Mouse (Mus musculus): ENCODE measurements around the gene Tppp.
"Not testable (repeated sequence)": the region's sequence is repeated elsewhere in the genome, so short reads cannot be mapped to it uniquely, and the experiment has no call there.

Gene Tppp

GRCm38 (mm10) chr13:74008948-74009718 lies at the start of gene Tppp:
Gene Tppp, plus strand, starts transcription at chr13:74009407.
- peak; percentile 77 to 85 for DNase-seq (ENCODE audit: low read depth in 2 of 2, low spot score in 2 of 2)

- DNase-seq (ENCODE audit: low read depth in 2 of 2, low spot score in 2 of 2) = no peak
Measured at GRCm38 (mm10) chr13:73960117-73960652, 49.0 kb upstream of the Tppp start.

- no peak for DNase-seq (ENCODE audit: low read depth in 2 of 2, low spot score in 2 of 2)
Measured at GRCm38 (mm10) chr13:73961177-73961576, 48.0 kb upstream of the Tppp start.

- no peak for DNase-seq (ENCODE audit: low read depth in 2 of 2, low spot score in 2 of 2)
Measured at GRCm38 (mm10) chr13:73963551-73963950, 45.7 kb upstream of the Tppp start, which contains the start of gene Zdhhc11. Gene Zdhhc11, plus strand, starts transcription at chr13:73963851.

DNA sequence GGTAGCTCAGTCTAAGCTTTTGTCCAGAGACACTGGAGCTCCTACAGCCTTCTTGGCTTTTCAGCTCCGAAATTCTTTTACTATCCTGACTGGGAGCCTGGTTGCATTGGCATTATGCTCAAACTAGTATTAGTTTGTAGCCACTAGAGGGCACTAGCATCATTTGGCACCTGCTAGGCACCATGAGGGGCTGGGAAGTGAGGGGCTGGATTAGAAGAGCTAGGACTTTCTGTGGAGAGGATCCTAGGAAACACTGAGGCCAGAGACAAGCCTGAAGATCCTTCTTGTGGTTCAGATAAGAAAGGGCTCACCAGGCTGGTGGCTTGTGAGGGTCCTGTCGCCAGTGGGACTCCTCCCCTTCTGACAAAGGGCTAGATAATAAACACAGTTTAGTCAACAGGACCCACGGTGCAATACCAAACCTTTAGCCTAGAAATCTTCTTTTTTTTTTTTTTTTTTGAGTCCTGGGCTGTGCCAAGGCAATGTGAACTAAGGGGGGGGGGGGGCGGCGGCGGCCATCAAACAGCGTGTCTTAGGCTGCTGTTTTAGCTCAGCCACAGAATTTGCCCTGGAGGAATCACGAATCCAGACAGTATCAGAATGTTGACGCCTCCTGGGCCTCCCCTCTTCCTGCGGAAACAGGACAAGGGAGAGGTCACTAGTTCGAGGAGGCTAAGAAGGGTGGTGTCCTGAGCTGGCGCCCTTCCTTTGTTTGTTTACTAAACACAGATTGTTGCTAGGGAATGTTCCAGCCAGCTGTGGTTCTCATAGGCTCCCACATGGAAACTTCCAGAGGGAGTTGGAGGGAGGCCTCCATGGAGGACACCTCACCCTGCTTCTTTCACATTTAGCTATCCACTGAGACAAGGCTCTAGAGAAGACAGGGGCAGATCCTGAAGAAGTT lies 38.4 kb upstream of the Tppp start:
- DNase-seq (ENCODE audit: low read depth in 2 of 2, low spot score in 2 of 2) = peak; percentile 10 to 45

- no peak for DNase-seq (ENCODE audit: low read depth in 2 of 2, low spot score in 2 of 2)
Measured at GRCm38 (mm10) chr13:73974523-73974922, 34.7 kb upstream of the Tppp start.

DNA sequence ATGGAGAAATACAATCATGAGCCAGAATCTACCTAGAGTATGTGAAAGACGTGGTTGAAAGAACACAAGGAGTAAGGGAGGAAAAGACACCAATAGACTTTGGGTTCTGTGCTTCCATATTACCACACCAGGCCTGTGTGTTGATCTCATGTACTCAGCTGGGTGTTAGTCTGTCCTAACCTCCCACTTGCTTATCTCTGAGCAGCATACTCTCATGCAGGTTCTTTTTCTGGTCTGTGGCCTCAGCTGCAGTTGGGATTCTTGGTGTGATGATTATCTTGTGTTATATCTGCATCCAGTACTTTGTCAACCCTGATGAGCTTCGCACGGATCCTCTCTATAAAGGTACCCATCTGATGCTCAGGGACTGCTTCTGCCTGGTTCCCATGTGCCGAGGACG lies 32.3 kb upstream of the Tppp start:
- no peak for DNase-seq (ENCODE audit: low read depth in 2 of 2, low spot score in 2 of 2)

DNA sequence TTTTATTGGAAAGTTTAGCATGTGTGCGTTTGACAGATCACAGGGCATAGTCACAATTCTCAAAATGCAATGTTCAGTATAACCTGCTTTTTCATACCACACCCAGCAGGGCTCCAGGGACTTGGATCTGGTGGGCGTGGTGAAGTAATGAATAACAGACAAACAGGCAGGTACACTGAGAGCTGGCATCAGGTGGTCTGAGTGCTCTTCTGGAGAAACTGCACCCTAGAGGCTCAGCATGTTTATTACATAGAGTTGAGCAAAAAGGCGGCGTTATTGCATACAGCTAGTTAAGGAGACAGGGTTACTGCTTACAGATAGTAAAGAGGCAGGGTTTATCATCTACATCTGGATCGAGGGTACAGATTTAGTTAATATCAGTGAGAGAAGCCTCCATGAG lies 18.9 kb upstream of the Tppp start:
- DNase-seq (ENCODE audit: low read depth in 2 of 2, low spot score in 2 of 2) = no peak

DNA sequence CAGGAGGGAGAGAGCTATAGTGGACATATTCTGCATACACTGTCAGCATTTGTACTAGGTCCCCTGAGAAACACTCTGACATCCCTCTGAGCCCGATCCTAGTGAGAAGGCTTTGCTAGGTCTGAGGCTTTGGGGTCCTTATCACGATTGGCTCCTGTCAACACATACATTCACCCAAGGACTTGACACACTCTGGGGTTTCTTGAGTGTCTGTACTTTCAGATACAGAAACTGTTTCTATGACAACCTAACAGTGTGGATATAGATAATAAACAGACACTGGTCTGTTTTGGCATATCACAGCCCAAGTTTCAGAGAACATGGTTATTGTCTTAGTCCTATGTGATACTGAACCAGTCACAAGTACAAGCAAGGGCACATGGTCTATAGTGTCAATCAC lies 18.4 kb upstream of the Tppp start:
- DNase-seq (ENCODE audit: low read depth in 2 of 2, low spot score in 2 of 2) = no peak

- no peak for DNase-seq (ENCODE audit: low read depth in 2 of 2, low spot score in 2 of 2)
Measured at GRCm38 (mm10) chr13:73991267-73991666, 17.9 kb upstream of the Tppp start.

- DNase-seq (ENCODE audit: low read depth in 2 of 2, low spot score in 2 of 2) = no peak
Measured at GRCm38 (mm10) chr13:73996456-73996855, 12.8 kb upstream of the Tppp start.

DNA sequence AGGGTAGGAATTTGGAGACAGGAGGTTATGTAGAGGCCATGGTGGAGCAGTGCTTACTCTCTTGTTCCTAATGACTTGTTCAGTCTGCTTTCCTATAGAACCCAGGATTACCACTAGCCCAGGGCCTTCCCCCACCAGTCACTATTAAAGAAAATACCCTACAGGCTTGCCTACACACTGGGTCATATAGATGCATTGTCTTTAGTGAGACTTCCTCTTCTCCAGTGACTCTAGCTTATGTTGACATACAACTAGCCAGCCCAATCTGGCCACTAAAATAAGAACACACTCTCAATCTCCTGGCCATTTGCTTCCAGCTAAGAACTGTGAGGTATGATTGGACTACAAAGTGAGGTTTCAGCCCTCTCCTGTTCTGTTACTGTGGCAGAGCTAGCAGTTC lies 8.7 kb upstream of the Tppp start:
- DNase-seq (ENCODE audit: low read depth in 2 of 2, low spot score in 2 of 2) = no peak

- DNase-seq (ENCODE audit: low read depth in 2 of 2, low spot score in 2 of 2) = no peak
Measured at GRCm38 (mm10) chr13:74000961-74001360, 8.2 kb upstream of the Tppp start.

GRCm38 (mm10) chr13:74001492-74001891 lies 7.7 kb upstream of the Tppp start:
- no peak for DNase-seq (ENCODE audit: low read depth in 2 of 2, low spot score in 2 of 2)

DNA sequence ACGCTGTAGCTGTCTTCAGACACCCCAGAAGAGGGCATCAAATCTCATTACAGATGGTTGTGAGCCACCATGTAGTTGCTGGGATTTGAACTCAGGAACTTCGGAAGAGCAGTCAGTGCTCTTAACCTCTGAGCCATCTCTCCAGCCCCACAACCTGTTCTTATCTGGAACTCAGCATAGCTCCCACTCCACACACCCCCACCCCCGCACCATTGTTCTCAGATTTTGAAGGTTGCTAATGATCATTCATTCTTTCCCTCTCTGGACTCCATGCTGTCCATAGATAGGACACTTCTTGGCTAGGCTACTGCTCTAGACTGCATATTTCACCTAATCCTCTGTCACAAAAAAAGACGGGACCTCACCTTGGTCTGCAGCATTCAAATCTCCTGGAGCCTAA lies 2.3 kb upstream of the Tppp start:
- DNase-seq (ENCODE audit: low read depth in 2 of 2, low spot score in 2 of 2) = not testable (repeated sequence)

DNA sequence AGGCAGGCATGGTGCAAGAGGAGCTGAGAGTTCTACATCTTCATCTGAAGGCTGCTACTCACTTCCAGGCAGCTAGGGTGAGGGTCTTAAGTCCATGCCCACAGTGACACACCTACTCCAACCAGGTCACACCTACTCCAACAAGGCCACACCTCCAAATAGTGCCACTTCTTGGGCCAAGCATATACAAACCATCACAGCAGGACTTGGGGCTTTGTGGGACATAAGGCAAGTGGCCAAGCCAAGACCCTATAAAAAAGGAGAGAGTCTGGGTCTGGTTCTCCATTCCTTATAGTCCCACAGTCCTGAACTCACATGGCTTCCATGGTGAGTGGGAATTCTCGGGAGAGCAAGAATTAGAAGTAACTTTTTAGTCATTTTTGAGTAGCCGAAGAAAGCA lies 991 bp upstream of the Tppp start:
- DNase-seq (ENCODE audit: low read depth in 2 of 2, low spot score in 2 of 2) = not testable (repeated sequence)

DNA sequence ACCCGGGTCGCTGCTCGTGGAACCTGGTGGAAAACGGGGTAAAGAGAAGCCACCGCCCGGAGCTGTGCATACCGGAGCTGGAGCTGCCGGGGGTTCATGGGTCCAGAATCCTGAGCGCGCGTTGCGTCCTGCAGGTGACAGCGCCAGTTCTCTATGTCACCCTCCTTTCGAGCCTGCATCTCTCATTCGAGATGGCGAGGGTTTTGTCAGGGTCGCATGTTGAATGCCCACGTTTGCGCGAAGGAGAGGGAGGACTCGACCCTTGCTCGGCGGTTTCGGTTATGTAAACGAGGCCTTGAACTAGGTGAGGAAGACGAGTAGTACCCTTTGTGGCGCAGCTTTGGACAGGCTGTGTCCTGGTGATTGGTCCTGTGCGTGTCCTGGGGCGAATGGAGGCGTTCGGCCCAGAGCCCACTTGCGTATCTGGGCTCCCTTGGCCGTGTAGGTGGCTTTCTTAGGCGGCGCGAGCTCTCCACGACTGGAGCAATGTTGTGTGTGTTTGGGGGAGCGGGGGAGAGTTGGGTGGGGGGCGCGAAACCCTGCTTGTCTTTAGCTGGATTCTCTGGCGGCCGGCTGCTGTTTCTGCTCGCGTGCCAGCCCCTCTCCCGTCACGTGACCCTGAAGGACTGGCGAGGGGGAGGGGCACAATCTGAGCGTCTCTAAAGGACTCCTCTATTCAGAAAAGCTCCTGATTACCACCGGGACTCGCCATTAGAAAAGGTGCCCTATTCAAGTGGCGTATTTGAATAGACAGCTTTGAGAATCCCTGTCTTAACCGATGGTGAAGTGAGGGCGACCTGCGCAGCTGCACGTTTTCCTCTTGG lies 796 bp downstream of the Tppp start:
- DNase-seq (ENCODE audit: low read depth in 2 of 2, low spot score in 2 of 2) = no peak

- no peak for DNase-seq (ENCODE audit: low read depth in 2 of 2, low spot score in 2 of 2)
Measured at GRCm38 (mm10) chr13:74010678-74011077, 1.5 kb downstream of the Tppp start.

- no peak for DNase-seq (ENCODE audit: low read depth in 2 of 2, low spot score in 2 of 2)
Measured at GRCm38 (mm10) chr13:74015908-74016307, 6.7 kb downstream of the Tppp start.

- no peak for DNase-seq (ENCODE audit: low read depth in 2 of 2, low spot score in 2 of 2)
Measured at GRCm38 (mm10) chr13:74017426-74017825, 8.2 kb downstream of the Tppp start.

DNA sequence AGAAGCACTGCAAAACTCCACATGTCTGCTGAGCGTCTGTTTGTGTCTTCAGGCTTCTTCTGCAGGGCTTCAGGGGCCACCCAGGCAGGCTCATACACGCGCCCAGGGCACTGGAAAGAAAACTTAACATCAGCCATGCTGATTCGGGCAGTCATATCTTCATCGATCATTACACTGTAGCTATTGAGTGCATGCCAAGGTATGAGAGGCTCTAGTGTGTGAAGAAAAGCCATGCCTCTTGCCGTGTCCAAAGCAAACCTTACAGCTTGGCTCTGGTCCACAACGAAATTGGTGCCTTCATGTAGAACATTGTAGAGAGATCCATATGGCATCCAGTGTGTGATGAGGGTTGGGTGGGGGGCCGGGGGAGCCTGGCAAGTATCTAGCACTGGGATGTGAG lies 9.8 kb downstream of the Tppp start:
- DNase-seq (ENCODE audit: low read depth in 2 of 2, low spot score in 2 of 2) = not testable (repeated sequence)
